Comparison of ENCODE assay signal across 12 mouse cellular contexts in the genomic region with DNA sequence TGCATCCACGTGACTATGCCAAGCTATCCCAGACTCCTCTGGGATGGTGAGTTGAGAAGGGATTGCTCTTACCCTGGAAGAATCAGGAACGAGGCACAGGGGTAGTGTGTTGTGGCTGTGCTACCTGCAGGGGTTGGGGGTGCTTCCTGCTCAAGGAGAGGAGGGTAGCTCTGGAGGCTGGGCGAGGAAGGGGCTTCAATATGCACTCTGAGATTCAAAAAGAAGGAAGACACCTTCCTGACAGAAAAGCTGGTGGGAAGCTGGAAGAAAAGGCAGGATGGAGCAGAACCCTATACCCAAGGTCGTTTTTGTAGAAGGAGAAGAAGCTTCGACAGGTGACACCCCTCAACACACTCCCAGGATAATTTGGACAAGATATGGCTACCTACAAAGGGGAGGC.
"Had no signal": no experiment of that assay in that cellular context is flagged by ENCODE, and none has a peak within 500 bp of the region (broad histone marks: within the 10 kb centered on the region; RNA-seq: fewer than 3 reads in every experiment).

No protein-coding gene starts in this region.

- DNase-seq: left cerebral cortex, postnatal 4 days; liver; liver, embryonic 13.5 days; liver, postnatal 0 days; lung, adult 18-20 months; lung, adult 2 months; lung, embryonic 14.5 days; lung, postnatal 10 days; lung, postnatal 14 days; lung, postnatal 36 days; lung, postnatal 4 days; midbrain, embryonic 14.5 days had no signal
